Mouse (Mus musculus) cerebellum, adult 2 months (tissue): ENCODE results near the gene Erlin1. TPM values are rescaled to one million over a fixed set of nuclear protein-coding genes. Genes with fewer than 3 reads are reported as not detected.

Experiments
- DNase-seq, 2 experiments: peaks; one replicate each; pipeline ENCODE4 v3.0.0; 2021
- H3K27ac ChIP-seq: fragments of 200-500 bp; 2 replicates; pipeline ENCODE4 v1.5.1; 2012; ENCODE audit warnings: low read length, control low read depth, inconsistent platforms; ENCODE audit not compliant: insufficient read depth
- H3K27me3 ChIP-seq: fragments of 200-500 bp; 2 replicates; pipeline ENCODE4 v1.6.1; 2012; ENCODE audit warnings: inconsistent platforms, mild to moderate bottlenecking, low read length, moderate library complexity; ENCODE audit not compliant: control insufficient read depth, insufficient read depth
- H3K4me1 ChIP-seq: fragments of 200-500 bp; 2 replicates; pipeline ENCODE4 v1.6.1; 2011; ENCODE audit warnings: low read length; ENCODE audit not compliant: control insufficient read depth, insufficient read depth
- H3K4me3 ChIP-seq: fragments of 200-500 bp; replicated peaks from 2 replicates; pipeline ENCODE3; 2011; ENCODE audit warnings: mild to moderate bottlenecking, low read depth, low read length, control low read depth; ENCODE audit not compliant: insufficient read depth
- CTCF ChIP-seq: fragments of 200-500 bp; IDR thresholded peaks from 2 replicates; pipeline ENCODE4 v1.5.1; 2011; ENCODE audit warnings: low read depth, mild to moderate bottlenecking, control low read depth, low read length, moderate library complexity, borderline replicate concordance; ENCODE audit not compliant: insufficient read depth
- POLR2A ChIP-seq: fragments of 200-500 bp; IDR thresholded peaks from 2 replicates; pipeline ENCODE4 v1.6.1; 2011; ENCODE audit warnings: low read length, control low read depth, borderline replicate concordance; ENCODE audit not compliant: insufficient read depth
- WGBS: fragments of 180-500 bp; shearing (Covaris S2); methylation state at CpG from one replicate; pipeline ENCODE4 v1.1.7; 2018; 5-methylcytosine and 5-hydroxymethylcytosine counted together
- polyA plus RNA-seq: library from polyadenylated mRNA; depleted of rRNA; stranded (reverse); fragments of >200 nt; gene quantifications from 2 replicates; pipeline ENCODE4 v1.2.3, GENCODE M21; 2012; rRNA removed

The Erlin1 gene
- polyA plus RNA-seq: 12.3 and 12.6 TPM in 2 replicates

- H3K4me1 ChIP-seq: no peaks in the 10 kb centered on the region
- DNase-seq: peak; percentile 92 to 94
- TF ChIP-seq CTCF (no peak), POLR2A (peak; percentile 60; the same call in 1 of the 2 replicates)
- peak within 1 kb of the TSS; percentile 42 for H3K27ac ChIP-seq
- WGBS: under 1% methylated on average over 75 of the region's 75 CpGs
- H3K4me3 ChIP-seq: peak within 1 kb of the TSS; percentile 55
- H3K27me3 ChIP-seq: no peaks in the 10 kb centered on the region
Observed at GRCm38 (mm10) chr19:44069121-44069913, at the start of gene Erlin1. Gene Erlin1 (minus strand): TSS chr19:44069785.

GRCm38 (mm10) chr19:44117793-44118192 is 48.2 kb upstream of the Erlin1 start:
- no peaks in the 10 kb centered on the region for H3K4me1 ChIP-seq
- TF ChIP-seq POLR2A: no peak
- TF ChIP-seq CTCF: no peak
- no peak overlapping the region for H3K27ac ChIP-seq
- no peak for DNase-seq
- H3K27me3 ChIP-seq: no peaks in the 10 kb centered on the region
- H3K4me3 ChIP-seq: no peak overlapping the region

GRCm38 (mm10) chr19:44111706-44112105 is 42.1 kb upstream of the Erlin1 start:
- no peak for DNase-seq
- H3K27ac ChIP-seq: no peak overlapping the region
- WGBS: 40% methylated on average over 7 of the region's 7 CpGs
- H3K4me1 ChIP-seq: no peaks in the 10 kb centered on the region
- H3K27me3 ChIP-seq: no peaks in the 10 kb centered on the region
- H3K4me3 ChIP-seq: no peak overlapping the region
- 0 out of 2 replicates have a peak, but pooled peaks have one; percentile 31 for TF ChIP-seq CTCF
- TF ChIP-seq POLR2A: no peak

- TF ChIP-seq POLR2A: no peak
- no peak for TF ChIP-seq CTCF
Observed at GRCm38 (mm10) chr19:44110356-44110755, 40.8 kb upstream of the Erlin1 start.

GRCm38 (mm10) chr19:44108996-44109395 is 39.4 kb upstream of the Erlin1 start:
- DNase-seq: peak in 1 of 2 experiments; percentile 17
- Histone ChIP-seq H3K4me3 (no peak overlapping the region), H3K27ac (no peak overlapping the region), H3K4me1 (no peaks in the 10 kb centered on the region; the same call in none of the 2 replicates), H3K27me3 (no peaks in the 10 kb centered on the region)
- TF ChIP-seq CTCF: no peak
- no peak for TF ChIP-seq POLR2A

More at GRCm38 (mm10) chr19:44110356-44110755, 40.8 kb upstream of the Erlin1 start:
- H3K27ac ChIP-seq: no peak overlapping the region
- 80% methylated on average over 9 of the region's 9 CpGs for WGBS
- H3K4me3 ChIP-seq: no peak overlapping the region
- no peaks in the 10 kb centered on the region for H3K27me3 ChIP-seq
- no peaks in the 10 kb centered on the region; the same call in none of the 2 replicates for H3K4me1 ChIP-seq
- DNase-seq: no peak

GRCm38 (mm10) chr19:44107661-44108521 is 38.3 kb upstream of the Erlin1 start:
- WGBS: 24% methylated on average over 22 of the region's 22 CpGs
- no peak overlapping the region; the same call in 1 of the 2 replicates for H3K27ac ChIP-seq
- DNase-seq: no peak

GRCm38 (mm10) chr19:44106831-44107660 is 37.5 kb upstream of the Erlin1 start, which contains the start of gene Chuk:
Gene Chuk (minus strand): TSS chr19:44107480.
- no peaks in the 10 kb centered on the region for H3K27me3 ChIP-seq
- WGBS: under 1% methylated on average over 67 of the region's 67 CpGs
- no peaks in the 10 kb centered on the region; the same call in none of the 2 replicates for H3K4me1 ChIP-seq
- DNase-seq: peak; percentile 95
- H3K4me3 ChIP-seq: peak within 1 kb of the TSS; percentile 100
- H3K27ac ChIP-seq: peak within 1 kb of the TSS; percentile 53
- TF ChIP-seq CTCF: no peak
- TF ChIP-seq POLR2A: peak; percentile 75

More at GRCm38 (mm10) chr19:44107661-44108521, 38.3 kb upstream of the Erlin1 start:
- H3K4me3 ChIP-seq: peak overlapping the region; percentile 100
- TF ChIP-seq CTCF: no peak
- TF ChIP-seq POLR2A: no peak
- H3K4me1 ChIP-seq: no peaks in the 10 kb centered on the region; the same call in none of the 2 replicates
- no peaks in the 10 kb centered on the region for H3K27me3 ChIP-seq
